Mouse (Mus musculus) adrenal gland, postnatal 36 days (tissue): ENCODE results near the gene Rasgrp4. TPM values are rescaled to one million over a fixed set of nuclear protein-coding genes. Genes with fewer than 3 reads are reported as not detected.
"Not testable (repeated sequence)": the region's sequence is repeated elsewhere in the genome, so short reads cannot be mapped to it uniquely, and the experiment has no call there.

ENCODE experiments used
- DNase-seq, 2 experiments: peaks; one replicate each; pipeline ENCODE4 v3.0.0; 2021; ENCODE audit warnings: mixed read lengths in 1 of 2
- total RNA-seq, 2 experiments: library from RNA; stranded (reverse); gene quantifications; 2 replicates each; pipeline ENCODE4 v1.2.3; 2021

The Rasgrp4 gene
- total RNA-seq, 2 experiments from 2014 or later: 1.2 to 1.6 TPM

GRCm38 (mm10) chr7:29178106-29178505, 43.5 kb downstream of the Rasgrp4 start:
- DNase-seq: no peak

- no peak for DNase-seq
Measured at GRCm38 (mm10) chr7:29179323-29179722, 44.7 kb downstream of the Rasgrp4 start.

DNA sequence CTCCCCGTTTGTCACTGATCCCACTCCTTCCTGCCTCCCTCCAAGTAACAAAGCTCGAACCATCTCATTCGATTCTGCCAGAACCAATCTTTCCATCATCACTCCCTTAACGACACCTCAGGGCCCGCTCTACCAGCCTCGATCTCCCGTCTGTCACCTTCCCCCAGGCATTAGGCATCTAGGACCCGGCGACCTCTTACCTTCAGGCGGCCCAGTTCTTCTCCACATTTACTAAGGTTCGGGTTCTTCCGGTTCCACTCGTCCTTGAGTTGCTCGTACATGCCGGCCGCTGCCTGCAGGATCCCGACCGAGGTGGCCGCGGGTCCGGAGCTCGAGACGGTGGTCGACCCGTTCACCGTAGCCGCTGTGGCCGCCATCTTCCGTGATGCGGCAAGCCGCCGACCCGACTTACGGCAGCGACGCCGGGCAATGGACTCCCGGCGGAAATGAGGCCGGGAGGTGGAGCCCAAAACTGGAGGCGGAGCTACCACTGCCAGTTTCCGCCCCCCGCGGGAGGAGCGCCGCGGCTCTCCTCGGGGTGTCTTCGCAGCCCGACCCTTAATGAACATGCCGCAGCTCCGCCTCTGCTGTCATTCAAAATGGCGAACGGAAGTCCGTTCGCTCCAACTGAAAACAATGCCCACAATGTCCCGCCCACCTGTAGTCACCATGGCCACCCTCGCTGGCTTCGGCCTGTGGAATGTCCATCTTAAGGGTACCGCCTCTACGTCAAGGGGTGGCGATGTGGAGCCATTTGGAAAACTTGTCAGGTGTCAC, 45.6 kb downstream of the Rasgrp4 start, which contains the start of gene Psmd8:
TSS of gene Psmd8 (minus strand) at position 625 of the 777 bp plus-strand sequence.
- peak; percentile 96 to 98 for DNase-seq

DNA sequence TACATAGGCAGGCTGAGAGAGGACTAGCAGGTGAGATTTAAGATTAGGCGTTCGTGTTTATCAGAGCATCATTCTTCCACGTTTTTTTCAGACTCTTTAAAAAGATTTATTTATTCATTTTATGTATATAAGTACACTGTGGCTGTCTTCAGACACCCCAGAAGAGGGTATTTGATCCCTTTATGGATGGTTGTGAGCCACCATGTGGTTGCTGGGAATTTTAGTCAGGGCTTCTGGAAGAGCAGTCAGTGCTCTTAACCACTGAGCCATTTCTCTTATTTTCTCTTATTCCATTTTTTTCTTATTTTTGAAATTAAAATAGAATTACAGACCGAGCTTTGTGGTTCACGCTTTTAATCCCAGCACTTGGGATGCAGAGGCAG, 46.2 kb downstream of the Rasgrp4 start:
- no peak for DNase-seq

- DNase-seq: not testable (repeated sequence)
Measured at GRCm38 (mm10) chr7:29181323-29181722, 46.7 kb downstream of the Rasgrp4 start.

GRCm38 (mm10) chr7:29194230-29194629, 59.6 kb downstream of the Rasgrp4 start:
- DNase-seq: not testable (repeated sequence)

DNA sequence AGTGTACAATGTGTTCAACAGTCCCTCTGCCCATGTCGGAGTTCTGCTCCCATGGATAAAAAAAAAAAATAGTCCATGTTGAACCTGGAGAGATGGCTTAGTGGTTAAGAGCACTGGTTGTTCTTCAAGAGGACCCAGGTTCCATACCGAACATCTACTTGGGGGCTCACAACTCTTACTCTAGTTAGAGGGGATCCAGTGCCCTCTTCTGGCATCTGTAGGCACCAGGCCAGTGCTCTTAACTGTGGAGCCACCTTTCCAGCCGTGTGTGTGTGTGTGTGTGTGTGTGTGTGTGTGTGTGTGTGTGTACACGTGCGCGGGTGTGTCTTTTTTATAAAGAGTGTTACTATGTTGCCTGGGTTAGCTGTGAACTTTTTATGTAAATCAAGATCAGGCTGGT, 67.9 kb downstream of the Rasgrp4 start:
- no peak for DNase-seq

Other genes starting within 250 kb of the Rasgrp4 start
- gene Actn4, start 172.5 kb upstream of the Rasgrp4 start, total RNA-seq: 100 to 1,000 TPM; 193 to 252 TPM
- 100 to 1,000 TPM; 241 to 264 TPM for gene Eif3k, start 153.0 kb upstream of the Rasgrp4 start, total RNA-seq
- 1 to 10 TPM; 1.1 to 1.7 TPM for gene Map4k1, start 152.8 kb upstream of the Rasgrp4 start, total RNA-seq
- gene Ryr1, start 9.7 kb upstream of the Rasgrp4 start, total RNA-seq: under 1 TPM; 0.20 to 0.23 TPM
- gene Fam98c, start 21.4 kb downstream of the Rasgrp4 start, total RNA-seq: 10 to 100 TPM; 10.6 to 12.8 TPM
- 1 to 10 TPM; 1.2 to 2.3 TPM for gene Ggn, start 35.4 kb downstream of the Rasgrp4 start, total RNA-seq
- gene Spred3, start 35.6 kb downstream of the Rasgrp4 start, total RNA-seq: 1 to 10 TPM; 5.5 to 6.1 TPM
- gene Psmd8, start 45.9 kb downstream of the Rasgrp4 start, total RNA-seq: 100 to 1,000 TPM; 188 to 194 TPM
- under 1 TPM; 0.23 to 0.69 TPM for gene Catsperg1, start 79.2 kb downstream of the Rasgrp4 start, total RNA-seq
- gene Kcnk6, start 97.7 kb downstream of the Rasgrp4 start, total RNA-seq: 1 to 10 TPM; 1.6 to 2.6 TPM
- gene Yif1b, start 103.5 kb downstream of the Rasgrp4 start, total RNA-seq: 10 to 100 TPM; 46.9 to 49.2 TPM
- 1 to 10 TPM; 2.7 to 3.3 TPM for gene 2200002D01Rik, start 113.6 kb downstream of the Rasgrp4 start, total RNA-seq
- gene Spint2, start 147.1 kb downstream of the Rasgrp4 start, total RNA-seq: 10 to 100 TPM; 28.7 to 48.2 TPM
- 1 to 10 TPM; 3.6 to 4.9 TPM for gene Ppp1r14a, start 154.5 kb downstream of the Rasgrp4 start, total RNA-seq
- 1 to 10 TPM; 2.7 to 3.0 TPM for gene Dpf1, start 169.1 kb downstream of the Rasgrp4 start, total RNA-seq